Mouse (Mus musculus) thymus, adult 2 months (tissue): ENCODE data around the gene Psmb3.

Experiments used
- CTCF ChIP-seq: fragments of 200-500 bp; IDR thresholded peaks from 2 replicates; pipeline ENCODE4 v1.5.1; 2012; ENCODE audit warnings: mild to moderate bottlenecking, control low read depth, low read length, moderate library complexity, borderline replicate concordance; ENCODE audit not compliant: control insufficient read depth, poor library complexity, insufficient read depth; ENCODE audit errors: extremely low read depth
- POLR2A ChIP-seq: fragments of 200-500 bp; IDR thresholded peaks from 2 replicates; pipeline ENCODE4 v1.6.1; 2012; ENCODE audit warnings: mild to moderate bottlenecking, low read length, control low read depth, moderate library complexity; ENCODE audit not compliant: control insufficient read depth, poor library complexity, insufficient read depth; ENCODE audit errors: extremely low read depth

DNA sequence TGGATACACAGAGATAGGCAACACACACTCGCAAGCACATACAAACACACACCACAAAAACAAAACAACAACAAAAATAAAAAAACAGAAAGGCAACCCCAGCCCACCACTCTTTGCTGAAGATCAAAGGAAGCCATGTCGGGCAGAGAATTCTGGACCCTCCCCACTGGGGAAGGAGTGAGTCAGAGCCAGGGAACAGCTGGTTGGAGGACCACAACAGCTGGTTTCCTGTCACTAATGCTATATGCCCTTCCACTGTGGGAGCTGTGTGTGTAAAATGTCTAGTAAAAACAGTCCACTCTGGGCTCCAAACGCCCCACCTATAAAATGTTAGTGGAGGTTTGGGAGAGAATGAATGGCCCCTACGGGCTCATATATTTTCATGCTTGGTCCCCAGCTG, 18.1 kb downstream of the Psmb3 start:
- TF ChIP-seq CTCF = no peak
- no peak for TF ChIP-seq POLR2A
